In the genomic region with DNA sequence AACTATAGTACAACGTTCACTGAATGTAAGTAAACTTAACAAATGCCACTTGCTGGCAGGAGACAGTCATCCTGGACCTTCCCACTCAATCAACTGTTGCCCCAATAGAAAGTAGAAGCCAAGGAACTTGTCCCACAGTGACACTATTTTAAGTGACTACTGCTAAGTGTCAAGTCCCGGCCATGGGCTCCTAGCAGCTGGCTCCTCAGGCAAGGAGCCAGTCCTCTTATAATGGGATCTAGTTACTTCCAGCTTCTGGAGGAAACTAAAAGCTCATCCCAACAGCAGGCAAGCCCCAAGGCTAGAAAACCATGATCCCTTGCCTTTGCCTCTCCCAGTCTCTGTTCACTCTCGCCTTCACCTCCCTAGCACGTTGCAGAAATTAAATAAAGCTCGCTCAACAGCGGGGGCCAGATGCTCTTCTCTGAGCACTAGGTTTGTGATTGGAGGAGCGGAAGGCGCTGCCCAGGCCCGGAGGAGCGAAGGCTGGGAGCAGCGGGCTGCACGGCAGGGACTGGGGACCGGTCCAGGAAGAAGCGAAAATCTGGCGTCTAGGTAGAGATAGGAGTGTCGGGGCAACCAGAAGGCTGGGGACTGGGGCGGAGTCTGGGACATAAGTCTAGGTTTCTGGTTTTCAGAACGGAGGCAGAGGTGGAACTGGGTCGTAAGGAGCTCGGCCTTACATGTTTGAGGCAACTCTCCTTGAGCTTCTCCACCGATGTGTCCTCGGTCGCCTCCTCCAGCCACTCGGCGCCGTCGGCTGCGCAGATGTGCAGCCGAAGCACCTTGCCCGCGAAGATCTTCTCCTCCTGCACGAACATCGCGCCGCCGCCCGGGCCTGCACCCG, we compare ENCODE assay signal across 8 mouse cellular contexts. TPM values are rescaled to one million over a fixed set of nuclear protein-coding genes. Genes with fewer than 3 reads are reported as not detected.
DNase-seq lines count a peak whose midpoint lies in the region; ATAC-seq lines count a peak whose summit lies in the region.

No protein-coding gene starts in this region.

- DNase-seq in adipocyte (ENCODE audit: low spot score): peak; percentile 69
- DNase-seq in embryonic facial prominence, embryonic 11.5 days (ENCODE audit: low spot score): peak; percentile 30
- DNase-seq in heart, adult 9 months (ENCODE audit: low spot score in 2 of 2): peak; percentile 44 to 48
- peak; percentile 61 for DNase-seq in kidney, postnatal 14 days
- peak; percentile 44 for DNase-seq in urinary bladder, postnatal 14 days (ENCODE audit: low spot score)

- no peaks in the 10 kb centered on the region for H3K4me1 ChIP-seq in embryonic facial prominence, embryonic 11.5 days (ENCODE audit: control insufficient read depth, insufficient read depth, low read length)
- H3K4me1 ChIP-seq in liver, embryonic 12.5 days: peaks cover 73% of the 10 kb centered on the region

- peak overlapping the region; percentile 86 for H3K4me2 ChIP-seq in embryonic facial prominence, embryonic 11.5 days (ENCODE audit: low read depth, low read length)
- peak overlapping the region; percentile 80 for H3K4me2 ChIP-seq in liver, embryonic 12.5 days

- no peaks in the 10 kb centered on the region for H3K36me3 ChIP-seq in embryonic facial prominence, embryonic 11.5 days (replicated peaks; ENCODE audit: control insufficient read depth, insufficient read depth, low read depth, low read length)
- peaks cover 37% of the 10 kb centered on the region for H3K36me3 ChIP-seq in liver, embryonic 12.5 days

- H3K27me3 ChIP-seq in embryonic facial prominence, embryonic 11.5 days (ENCODE audit: control insufficient read depth, insufficient read depth, low read length): no peaks in the 10 kb centered on the region
- H3K27me3 ChIP-seq in liver, embryonic 12.5 days (replicated peaks): 0 out of 2 replicates have a peak, but pooled peaks cover 2% of the 10 kb centered on the region

- peak; percentile 55 for ATAC-seq in CD4-positive, CD25-positive, alpha-beta regulatory T cell, adult 4 months
- ATAC-seq in embryonic facial prominence, embryonic 11.5 days (replicated peaks; ENCODE audit: insufficient number of reproducible peaks, low FRiP score, low TSS enrichment, low read depth): peak; percentile 46
- ATAC-seq in liver, embryonic 12.5 days: peak; percentile 51
- peak; percentile 16; the same call in 1 of the 2 replicates for ATAC-seq in monocyte, adult 5-6 weeks (replicated peaks; ENCODE audit: insufficient number of reproducible peaks, low FRiP score, low TSS enrichment, poor library complexity, severe bottlenecking)

- peak overlapping the region; percentile 85 for H3K4me3 ChIP-seq in embryonic facial prominence, embryonic 11.5 days (ENCODE audit: low read depth, low read length)
- peak overlapping the region; percentile 93 for H3K4me3 ChIP-seq in liver, embryonic 12.5 days

- peak overlapping the region; percentile 80 for H3K9ac ChIP-seq in embryonic facial prominence, embryonic 11.5 days (replicated peaks; ENCODE audit: low read length)
- peak overlapping the region; percentile 97 for H3K9ac ChIP-seq in liver, embryonic 12.5 days

- WGBS in embryonic facial prominence, embryonic 11.5 days: 3% methylated on average over 37 of the region's 38 CpGs
- 1% methylated on average over 38 of the region's 38 CpGs for WGBS in liver, embryonic 12.5 days (ENCODE audit: insufficient replicate concordance)

- H3K9me3 ChIP-seq in embryonic facial prominence, embryonic 11.5 days (replicated peaks; ENCODE audit: control insufficient read depth, low read length): no peaks in the 10 kb centered on the region
- H3K9me3 ChIP-seq in liver, embryonic 12.5 days (replicated peaks): no peaks in the 10 kb centered on the region

- peak overlapping the region; percentile 67 for H3K27ac ChIP-seq in embryonic facial prominence, embryonic 11.5 days (replicated peaks; ENCODE audit: low read depth, low read length)
- peak overlapping the region; percentile 99 for H3K27ac ChIP-seq in liver, embryonic 12.5 days

RNA-seq across cellular contexts. Expression of gene Ubac1, which starts 0.6 kb away (rescaled TPM):
- 10 to 100 TPM; 10.2 to 11.8 TPM for polyA plus RNA-seq in CD4-positive, CD25-positive, alpha-beta regulatory T cell, adult 4 months (2017; shearing (Covaris generic))
- 113 and 120 TPM in 2 replicates for polyA plus RNA-seq in embryonic facial prominence, embryonic 11.5 days (2014; fragmentation: Nextera tagmentation; extraction: Ambion mirVana)
- 487 and 506 TPM in 2 replicates for polyA plus RNA-seq in liver, embryonic 12.5 days (2016; fragmentation: Nextera tagmentation; extraction: Ambion mirVana)
- total RNA-seq in monocyte, adult 5-6 weeks (2017): 29.9 to 55.6 TPM (median 51.8 TPM) in 3 replicates

RNA-seq across cellular contexts. Expression of gene Camsap1, which starts 37.9 kb away (rescaled TPM):
- 1 to 10 TPM; 6.0 to 9.7 TPM for polyA plus RNA-seq in CD4-positive, CD25-positive, alpha-beta regulatory T cell, adult 4 months (2017; shearing (Covaris generic))
- polyA plus RNA-seq in embryonic facial prominence, embryonic 11.5 days (2014; fragmentation: Nextera tagmentation; extraction: Ambion mirVana): 20.5 and 25.1 TPM in 2 replicates
- 13.0 and 13.5 TPM in 2 replicates for polyA plus RNA-seq in liver, embryonic 12.5 days (2016; fragmentation: Nextera tagmentation; extraction: Ambion mirVana)
- 6.8 to 26.4 TPM (median 13.4 TPM) in 3 replicates for total RNA-seq in monocyte, adult 5-6 weeks (2017)

Comparison
In these comparisons a context has a peak if more than half of its experiments do, and no peak if none do; other contexts are left out.
1. Peak in every context shown above with its lines: DNase-seq, ATAC-seq, H3K4me3 ChIP-seq and H3K27ac ChIP-seq.